Mouse (Mus musculus): Measurements from ENCODE around the gene Gpr132. TPM values are rescaled to one million over a fixed set of nuclear protein-coding genes. Genes with fewer than 3 reads are reported as not detected.

The Gpr132 gene
- 0.19 and 2.2 TPM in 2 replicates for polyA plus RNA-seq (2015; fragmentation: Nextera tagmentation; extraction: Ambion mirVana)

DNA sequence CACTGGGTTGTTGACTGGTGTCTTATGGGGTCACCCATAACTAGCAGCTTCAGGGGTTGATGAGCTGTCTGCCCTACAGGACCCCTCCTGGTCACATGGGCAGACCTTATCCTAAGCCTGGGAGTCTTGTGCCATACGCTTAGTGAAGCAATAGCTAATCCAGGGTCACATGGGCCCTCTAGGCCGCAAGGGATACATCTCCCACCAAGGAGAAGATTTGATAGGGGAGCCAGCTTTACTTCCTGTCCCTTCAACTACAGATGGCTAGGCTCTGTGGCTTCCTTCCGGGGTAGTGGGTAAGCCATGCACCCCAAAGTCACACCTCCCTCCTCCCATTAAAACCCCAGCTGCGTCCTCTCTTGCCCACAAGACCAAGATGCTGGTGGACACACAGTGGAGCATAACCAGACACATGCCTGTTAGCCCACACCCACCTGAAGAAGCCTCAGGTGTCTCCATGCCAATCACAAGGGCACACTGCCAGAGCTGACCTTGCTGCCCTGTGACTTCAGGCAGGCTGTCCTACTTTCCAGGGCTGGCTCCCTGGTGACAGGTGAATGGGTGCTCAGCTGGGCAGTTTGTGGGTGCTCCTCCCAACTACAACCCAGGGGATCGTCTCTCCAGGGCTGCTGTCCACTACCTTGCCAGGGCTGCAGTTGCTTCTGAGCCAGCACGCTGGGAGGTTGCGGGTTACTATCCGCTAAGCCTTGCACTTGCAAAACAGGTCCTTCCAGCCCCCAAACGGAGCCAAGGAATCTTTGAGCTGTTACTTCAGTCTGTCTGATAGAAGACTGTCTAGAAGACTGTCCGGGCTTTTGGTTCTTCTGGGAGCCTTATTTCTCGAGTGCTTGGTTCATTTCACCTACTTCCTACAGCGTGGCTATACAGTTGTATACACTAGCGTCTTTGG is at the start of gene Gpr132:
Gpr132 (minus strand) TSS at position 51 of the 910 bp plus-strand sequence.
- no peaks in the 10 kb centered on the region for H3K36me3 ChIP-seq
- no peak within 1 kb of the TSS for H3K9ac ChIP-seq
- H3K9me3 ChIP-seq (replicated peaks), result no peaks in the 10 kb centered on the region
- no peak within 1 kb of the TSS for H3K4me3 ChIP-seq
- H3K4me2 ChIP-seq, result no peak within 1 kb of the TSS
- no peak for ATAC-seq (replicated peaks; ENCODE audit: insufficient number of reproducible peaks, insufficient read depth, low FRiP score, low read depth)
- H3K4me1 ChIP-seq (replicated peaks), result peaks cover 16% of the 10 kb centered on the region
- WGBS, result 67% methylated on average over 13 of the region's 13 CpGs
- H3K27ac ChIP-seq, result no peak within 1 kb of the TSS
- peaks cover 45% of the 10 kb centered on the region for H3K27me3 ChIP-seq

GRCm38 (mm10) chr12:112917486-112917885 is 49.5 kb upstream of the Gpr132 start:
- Histone ChIP-seq H3K4me3 (no peak overlapping the region), H3K4me2 (no peak overlapping the region), H3K27ac (peak overlapping the region; percentile 1; the same call in 1 of the 2 replicates), H3K36me3 (no peaks in the 10 kb centered on the region), H3K9me3 (replicated peaks) (no peaks in the 10 kb centered on the region), H3K9ac (0 out of 2 replicates have a peak overlapping the region, but pooled peaks have one; percentile 11), H3K27me3 (peaks cover 59% of the 10 kb centered on the region), H3K4me1 (replicated peaks) (peaks cover 41% of the 10 kb centered on the region)
- no peak for ATAC-seq (replicated peaks; ENCODE audit: insufficient number of reproducible peaks, insufficient read depth, low FRiP score, low read depth)
- WGBS, result 64% methylated on average over 11 of the region's 11 CpGs

DNA sequence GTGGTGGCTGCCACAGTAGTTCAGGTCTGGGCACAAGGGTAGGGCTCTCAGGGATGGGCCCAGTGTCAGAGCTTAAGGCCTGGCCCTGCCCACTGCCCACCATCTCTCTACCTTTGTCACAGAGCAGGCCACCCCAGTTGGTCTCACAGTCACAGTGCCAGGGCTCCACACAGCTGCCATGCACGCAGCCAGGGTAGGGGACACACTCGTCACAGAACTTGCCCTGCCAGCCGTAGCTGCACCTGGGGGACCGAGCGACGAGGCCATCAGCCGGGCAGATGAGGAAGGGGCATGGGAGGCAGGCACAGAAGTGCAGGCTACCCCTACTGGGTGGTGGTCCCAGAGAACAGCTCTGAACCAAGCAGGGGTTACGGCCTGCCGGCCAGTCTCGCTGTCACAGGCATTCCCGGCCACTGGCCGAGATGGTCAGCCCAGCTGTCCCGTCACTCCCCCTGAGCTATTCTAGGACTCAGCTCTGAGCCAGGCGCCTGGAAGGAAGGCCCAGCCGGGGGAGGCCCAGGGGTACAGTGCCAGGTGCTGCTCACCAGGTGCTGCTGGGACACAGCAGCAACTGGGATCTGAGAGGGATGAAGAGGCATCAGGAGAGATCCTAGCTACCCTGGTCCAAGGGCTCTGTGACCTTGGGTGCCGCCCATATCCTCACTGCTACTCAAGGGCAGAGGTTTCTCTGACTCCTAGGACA is 48.8 kb upstream of the Gpr132 start:
- Histone ChIP-seq H3K27ac (peak overlapping the region; percentile 1; the same call in 1 of the 2 replicates), H3K4me3 (no peak overlapping the region), H3K4me1 (replicated peaks) (peaks cover 34% of the 10 kb centered on the region), H3K9me3 (replicated peaks) (no peaks in the 10 kb centered on the region), H3K36me3 (no peaks in the 10 kb centered on the region; the same call in 1 of the 2 replicates), H3K27me3 (peaks cover 62% of the 10 kb centered on the region), H3K4me2 (no peak overlapping the region), H3K9ac (no peak overlapping the region)
- ATAC-seq (replicated peaks; ENCODE audit: insufficient number of reproducible peaks, insufficient read depth, low FRiP score, low read depth), result no peak
- WGBS, result 59% methylated on average over 16 of the region's 16 CpGs

DNA sequence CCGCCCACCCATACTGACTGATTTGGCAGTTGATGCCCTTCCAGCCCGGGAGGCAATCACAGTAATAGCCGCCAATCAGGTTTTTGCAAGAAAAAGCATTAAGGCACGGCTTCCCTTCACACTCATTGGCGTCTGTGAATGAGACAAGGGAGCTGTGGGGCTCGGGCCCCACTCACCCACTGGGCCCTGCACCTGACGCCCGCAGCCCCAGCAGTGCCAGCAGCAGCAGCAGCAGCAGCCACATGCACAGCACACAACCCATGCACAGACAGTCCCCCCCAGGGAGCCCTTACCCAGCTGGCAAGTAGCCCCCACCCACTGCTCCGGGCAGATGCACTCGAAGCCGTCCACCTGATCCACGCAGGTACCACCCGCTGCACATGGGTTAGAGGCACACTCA is 47.6 kb upstream of the Gpr132 start:
- no peak for ATAC-seq (replicated peaks; ENCODE audit: insufficient number of reproducible peaks, insufficient read depth, low FRiP score, low read depth)
- WGBS, result 82% methylated on average over 13 of the region's 13 CpGs

DNA sequence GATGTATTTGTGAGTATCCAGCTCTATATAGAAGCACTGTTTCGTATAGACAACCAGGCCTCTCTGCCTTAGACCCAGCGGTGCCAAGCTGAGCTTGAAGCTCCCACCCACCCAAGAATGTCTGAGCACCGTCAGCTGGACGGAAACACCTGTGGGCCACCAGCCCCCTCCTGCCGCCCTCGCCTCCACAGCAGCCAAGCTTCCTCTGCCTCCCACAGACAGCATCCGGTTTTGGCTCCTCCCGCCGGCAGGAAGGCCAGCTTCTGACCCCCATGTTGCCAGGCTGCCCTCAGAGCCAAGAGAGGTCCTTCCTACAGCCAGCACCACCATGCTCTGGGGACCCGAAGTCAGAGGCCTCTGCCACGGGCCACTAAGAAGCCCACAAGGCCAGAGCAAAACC is 46.5 kb upstream of the Gpr132 start:
- peaks cover 19% of the 10 kb centered on the region for H3K4me1 ChIP-seq (replicated peaks)
- H3K9me3 ChIP-seq (replicated peaks), result no peaks in the 10 kb centered on the region
- no peak overlapping the region for H3K27ac ChIP-seq
- H3K9ac ChIP-seq, result no peak overlapping the region
- WGBS, result 79% methylated on average over 11 of the region's 11 CpGs
- no peak overlapping the region for H3K4me2 ChIP-seq
- H3K27me3 ChIP-seq, result peaks cover 51% of the 10 kb centered on the region
- H3K36me3 ChIP-seq, result peaks cover 14% of the 10 kb centered on the region
- ATAC-seq (replicated peaks; ENCODE audit: insufficient number of reproducible peaks, insufficient read depth, low FRiP score, low read depth), result no peak
- H3K4me3 ChIP-seq, result no peak overlapping the region

More for the DNA sequence above, 47.6 kb upstream of the Gpr132 start:
- Histone ChIP-seq H3K36me3 (peaks cover 12% of the 10 kb centered on the region), H3K27ac (no peak overlapping the region), H3K4me3 (no peak overlapping the region), H3K4me2 (no peak overlapping the region), H3K4me1 (replicated peaks) (peaks cover 22% of the 10 kb centered on the region), H3K27me3 (peaks cover 61% of the 10 kb centered on the region), H3K9me3 (replicated peaks) (no peaks in the 10 kb centered on the region), H3K9ac (no peak overlapping the region)

DNA sequence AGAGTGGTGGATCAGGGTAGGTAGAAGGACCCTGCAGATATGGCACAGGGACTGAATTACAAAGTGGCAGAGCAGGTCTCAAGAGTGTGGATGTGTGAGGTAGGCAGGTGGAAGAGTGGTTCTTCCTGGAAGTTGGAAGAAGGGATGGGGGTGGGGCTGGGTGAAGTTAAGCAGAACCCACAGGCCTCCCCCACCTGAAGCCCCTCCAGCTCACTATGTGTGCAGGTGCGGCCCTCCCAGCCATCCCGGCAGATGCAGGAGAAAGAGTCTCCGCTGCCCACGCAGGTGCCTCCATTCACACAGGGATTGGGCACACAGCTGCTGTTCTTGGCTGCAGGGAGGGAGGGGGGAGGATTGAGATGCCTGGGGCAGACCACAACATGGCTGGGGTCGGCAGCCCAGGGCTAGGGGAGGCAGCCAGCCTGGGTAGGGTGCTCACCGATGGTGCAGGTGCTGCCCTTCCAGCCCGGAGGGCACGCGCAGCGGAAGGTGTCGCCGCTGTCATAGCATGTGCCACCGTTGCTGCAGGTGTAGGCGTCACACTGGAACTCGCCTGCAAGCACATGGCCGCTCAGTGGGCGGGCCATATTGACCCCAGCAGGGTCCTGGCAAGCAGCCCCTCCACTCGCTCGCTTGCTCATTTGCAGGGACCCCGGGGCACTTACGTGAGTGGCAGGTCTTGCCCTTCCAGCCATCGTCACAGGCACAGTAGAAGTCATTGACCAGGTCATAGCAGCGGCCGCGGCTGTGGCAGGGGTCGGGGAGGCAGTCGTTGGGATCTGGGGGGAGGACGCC is 45.1 kb upstream of the Gpr132 start:
- Histone ChIP-seq H3K9ac (no peak overlapping the region), H3K4me3 (no peak overlapping the region), H3K36me3 (peaks cover 20% of the 10 kb centered on the region), H3K9me3 (replicated peaks) (no peaks in the 10 kb centered on the region), H3K4me2 (no peak overlapping the region), H3K27ac (no peak overlapping the region), H3K27me3 (peaks cover 39% of the 10 kb centered on the region), H3K4me1 (replicated peaks) (peaks cover 19% of the 10 kb centered on the region)
- WGBS, result 88% methylated on average over 28 of the region's 28 CpGs
- no peak for ATAC-seq (replicated peaks; ENCODE audit: insufficient number of reproducible peaks, insufficient read depth, low FRiP score, low read depth)

DNA sequence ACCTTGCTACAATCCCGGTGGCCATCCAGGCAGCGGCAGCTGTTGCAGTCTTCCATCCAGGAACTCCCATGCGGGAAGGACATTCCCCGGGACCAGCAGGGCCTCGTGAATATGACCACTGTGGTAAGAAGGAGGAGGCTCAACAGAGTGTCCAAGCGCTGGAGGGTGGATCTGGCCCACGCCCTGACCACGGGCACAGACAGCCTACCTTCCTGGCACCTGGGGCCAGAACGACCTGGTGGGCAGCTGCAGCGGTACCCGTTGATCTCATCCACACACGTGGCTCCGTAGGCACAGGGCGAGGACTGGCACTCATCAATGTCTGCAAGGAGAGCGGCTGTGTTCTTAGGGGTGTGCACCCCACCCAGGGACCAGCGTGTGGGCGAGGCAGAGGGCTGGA is 43.7 kb upstream of the Gpr132 start:
- Histone ChIP-seq H3K27me3 (peaks cover 30% of the 10 kb centered on the region; the same call in 1 of the 2 replicates), H3K4me3 (no peak overlapping the region), H3K9ac (no peak overlapping the region), H3K4me1 (replicated peaks) (peaks cover 5% of the 10 kb centered on the region), H3K36me3 (peaks cover 20% of the 10 kb centered on the region), H3K27ac (no peak overlapping the region), H3K9me3 (replicated peaks) (no peaks in the 10 kb centered on the region), H3K4me2 (no peak overlapping the region)
- WGBS, result 86% methylated on average over 17 of the region's 17 CpGs
- ATAC-seq (replicated peaks; ENCODE audit: insufficient number of reproducible peaks, insufficient read depth, low FRiP score, low read depth), result no peak

GRCm38 (mm10) chr12:112908991-112909390 is 41.0 kb upstream of the Gpr132 start:
- Histone ChIP-seq H3K27me3 (peaks cover 21% of the 10 kb centered on the region; the same call in 1 of the 2 replicates), H3K4me1 (replicated peaks) (peaks cover under 1% of the 10 kb centered on the region), H3K36me3 (peaks cover 20% of the 10 kb centered on the region), H3K4me3 (no peak overlapping the region), H3K27ac (no peak overlapping the region), H3K4me2 (no peak overlapping the region), H3K9me3 (replicated peaks) (no peaks in the 10 kb centered on the region), H3K9ac (no peak overlapping the region)
- 92% methylated on average over 22 of the region's 22 CpGs for WGBS
- no peak for ATAC-seq (replicated peaks; ENCODE audit: insufficient number of reproducible peaks, insufficient read depth, low FRiP score, low read depth)

DNA sequence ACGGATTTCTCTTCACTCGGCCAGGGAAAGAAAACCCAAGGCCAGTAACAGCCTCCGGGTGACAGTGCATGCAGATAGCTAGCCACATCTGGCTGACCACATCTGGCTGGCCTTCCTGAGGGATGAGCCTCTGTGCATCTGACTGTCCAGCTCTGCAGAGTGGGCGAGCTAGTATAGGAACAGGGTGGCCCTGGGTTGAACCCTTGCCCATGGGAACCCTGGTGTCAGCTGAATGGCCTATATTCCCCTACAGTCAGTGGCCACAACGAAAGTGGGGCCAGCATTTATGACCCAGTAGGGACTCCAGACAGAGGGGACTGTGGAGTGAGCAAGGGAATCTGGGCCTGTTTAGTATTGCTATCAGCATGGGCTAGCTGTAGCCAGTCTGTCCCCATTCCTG is 37.0 kb upstream of the Gpr132 start:
- H3K9me3 ChIP-seq (replicated peaks), result no peaks in the 10 kb centered on the region
- H3K36me3 ChIP-seq, result 0 out of 2 replicates have a peak, but pooled peaks cover 6% of the 10 kb centered on the region
- H3K4me3 ChIP-seq, result no peak overlapping the region
- H3K4me2 ChIP-seq, result no peak overlapping the region
- no peak overlapping the region for H3K9ac ChIP-seq
- H3K27me3 ChIP-seq, result 0 out of 2 replicates have a peak, but pooled peaks cover 9% of the 10 kb centered on the region
- no peak for ATAC-seq (replicated peaks; ENCODE audit: insufficient number of reproducible peaks, insufficient read depth, low FRiP score, low read depth)
- 79% methylated on average over 5 of the region's 5 CpGs for WGBS
- no peak overlapping the region for H3K27ac ChIP-seq
- H3K4me1 ChIP-seq (replicated peaks), result peaks cover 6% of the 10 kb centered on the region

GRCm38 (mm10) chr12:112903941-112904340 is 35.9 kb upstream of the Gpr132 start:
- 0 out of 2 replicates have a peak, but pooled peaks have one; percentile 18 for ATAC-seq (replicated peaks; ENCODE audit: insufficient number of reproducible peaks, insufficient read depth, low FRiP score, low read depth)
- Histone ChIP-seq H3K4me1 (replicated peaks) (peaks cover 6% of the 10 kb centered on the region), H3K4me2 (no peak overlapping the region), H3K4me3 (no peak overlapping the region), H3K27ac (no peak overlapping the region), H3K9ac (no peak overlapping the region), H3K36me3 (0 out of 2 replicates have a peak, but pooled peaks cover 3% of the 10 kb centered on the region), H3K27me3 (0 out of 2 replicates have a peak, but pooled peaks cover 9% of the 10 kb centered on the region), H3K9me3 (replicated peaks) (no peaks in the 10 kb centered on the region)
- 56% methylated on average over 8 of the region's 8 CpGs for WGBS

Data from heart, embryonic 15.5 days (tissue).